Comparison of ENCODE assay signal across 8 mouse cellular contexts in genomic region chr14:55900414-55900755, GRCm38 (mm10). TPM values are rescaled to one million over a fixed set of nuclear protein-coding genes. Genes with fewer than 3 reads are reported as not detected.
DNase-seq lines count a peak whose midpoint lies in the region; ATAC-seq and TF ChIP-seq lines count a peak whose summit lies in the region.

No protein-coding gene starts in this region.

- no peak for DNase-seq in kidney, postnatal 0 days (ENCODE audit: low spot score)
- no peak for DNase-seq in kidney, postnatal 4 days
- DNase-seq in intestine, embryonic 14.5 days (ENCODE audit: low spot score), result peak; percentile 87
- no peak for DNase-seq in layer of hippocampus, adult 11-12 months (ENCODE audit: low spot score)
- no peak for DNase-seq in ovary, postnatal 10 days (ENCODE audit: low spot score)
- no peak for DNase-seq in gastrocnemius, postnatal 14 days

- no peaks in the 10 kb centered on the region for H3K79me2 ChIP-seq in myocyte (ENCODE audit: control insufficient read depth, insufficient read depth)

- peak overlapping the region; percentile 49 for H3K4me3 ChIP-seq in kidney, postnatal 0 days (replicated peaks; ENCODE audit: low read depth, low read length)
- peak overlapping the region; percentile 47 for H3K4me3 ChIP-seq in embryonic facial prominence, embryonic 13.5 days
- H3K4me3 ChIP-seq in intestine, embryonic 14.5 days (ENCODE audit: low read depth, low read length), result peak overlapping the region; percentile 47
- H3K4me3 ChIP-seq in myocyte, result no peak overlapping the region

- peaks cover 14% of the 10 kb centered on the region; the same call in 1 of the 2 replicates for H3K36me3 ChIP-seq in kidney, postnatal 0 days (ENCODE audit: insufficient read depth, low read length)
- peaks cover 32% of the 10 kb centered on the region for H3K36me3 ChIP-seq in embryonic facial prominence, embryonic 13.5 days
- peaks cover 35% of the 10 kb centered on the region for H3K36me3 ChIP-seq in intestine, embryonic 14.5 days (ENCODE audit: control insufficient read depth, insufficient read depth, low read length)
- peaks cover 15% of the 10 kb centered on the region for H3K36me3 ChIP-seq in myocyte (ENCODE audit: control insufficient read depth, insufficient read depth)

- TF ChIP-seq POLR2A in myocyte (IDR thresholded peaks at IDR 0.05; ENCODE audit: insufficient read length, low read depth), result no peak

- peak; percentile 34; the same call in 1 of the 2 replicates for ATAC-seq in kidney, postnatal 0 days (replicated peaks; ENCODE audit: low FRiP score, low read depth)
- ATAC-seq in embryonic facial prominence, embryonic 13.5 days (ENCODE audit: insufficient number of reproducible peaks, insufficient read depth, low FRiP score, low TSS enrichment, low read depth), result no peak
- ATAC-seq in intestine, embryonic 14.5 days (replicated peaks; ENCODE audit: low FRiP score, low TSS enrichment, low read depth), result peak; percentile 25; the same call in 1 of the 2 replicates

- H3K4me1 ChIP-seq in kidney, postnatal 0 days (replicated peaks; ENCODE audit: insufficient read depth, low read length), result 0 out of 2 replicates have a peak, but pooled peaks cover 4% of the 10 kb centered on the region
- H3K4me1 ChIP-seq in embryonic facial prominence, embryonic 13.5 days, result peaks cover 20% of the 10 kb centered on the region
- H3K4me1 ChIP-seq in intestine, embryonic 14.5 days (replicated peaks; ENCODE audit: control insufficient read depth, insufficient read depth, low read length), result peaks cover 9% of the 10 kb centered on the region

- no peaks in the 10 kb centered on the region for H3K9me3 ChIP-seq in kidney, postnatal 0 days (replicated peaks; ENCODE audit: low read length)
- no peaks in the 10 kb centered on the region for H3K9me3 ChIP-seq in embryonic facial prominence, embryonic 13.5 days
- no peaks in the 10 kb centered on the region for H3K9me3 ChIP-seq in intestine, embryonic 14.5 days (ENCODE audit: control insufficient read depth, low read length)

- no peak for TF ChIP-seq CTCF in kidney, postnatal 0 days (IDR thresholded peaks at IDR 0.05; ENCODE audit: low read depth)

- no peak overlapping the region for H3ac ChIP-seq in myocyte (ENCODE audit: control insufficient read depth, insufficient read length)

- peak overlapping the region; percentile 83 for H3K9ac ChIP-seq in kidney, postnatal 0 days (ENCODE audit: low read depth, low read length)
- peak overlapping the region; percentile 77 for H3K9ac ChIP-seq in embryonic facial prominence, embryonic 13.5 days
- peak overlapping the region; percentile 61 for H3K9ac ChIP-seq in intestine, embryonic 14.5 days (ENCODE audit: low read length)

- H3K27ac ChIP-seq in kidney, postnatal 0 days, result peak overlapping the region; percentile 90
- H3K27ac ChIP-seq in embryonic facial prominence, embryonic 13.5 days, result peak overlapping the region; percentile 73
- H3K27ac ChIP-seq in intestine, embryonic 14.5 days (ENCODE audit: low read depth), result peak overlapping the region; percentile 79

- intact Hi-C loops in gastrocnemius, postnatal 14 days (cut with DNase I; ENCODE audit: low total_unique reads), result no loop called here

- 4% methylated on average over 12 of the region's 12 CpGs for WGBS in kidney, postnatal 0 days
- 5% methylated on average over 12 of the region's 12 CpGs for WGBS in embryonic facial prominence, embryonic 13.5 days
- 4% methylated on average over 12 of the region's 12 CpGs for WGBS in intestine, embryonic 14.5 days

- peak overlapping the region; percentile 87 for H3K4me2 ChIP-seq in kidney, postnatal 0 days (ENCODE audit: low read length)
- H3K4me2 ChIP-seq in embryonic facial prominence, embryonic 13.5 days, result peak overlapping the region; percentile 74
- peak overlapping the region; percentile 95 for H3K4me2 ChIP-seq in intestine, embryonic 14.5 days (ENCODE audit: low read length)
- H3K4me2 ChIP-seq in myocyte (ENCODE audit: low read depth), result peak overlapping the region; percentile 42

- H3K27me3 ChIP-seq in kidney, postnatal 0 days (ENCODE audit: insufficient read depth, low read length), result no peaks in the 10 kb centered on the region
- H3K27me3 ChIP-seq in embryonic facial prominence, embryonic 13.5 days, result no peaks in the 10 kb centered on the region
- H3K27me3 ChIP-seq in intestine, embryonic 14.5 days (replicated peaks; ENCODE audit: control insufficient read depth, insufficient read depth, low read length), result no peaks in the 10 kb centered on the region
- no peaks in the 10 kb centered on the region for H3K27me3 ChIP-seq in myocyte (ENCODE audit: control insufficient read depth, insufficient read depth, insufficient read length)

TF ChIP-seq in myocyte, 11 proteins besides CTCF, POLR2A, EP300 and RAD21:
- TF ChIP-seq REST (IDR thresholded peaks at IDR 0.05; ENCODE audit: insufficient read depth, insufficient read length) (no peak), CEBPB (IDR thresholded peaks at IDR 0.05; ENCODE audit: insufficient read depth, poor library complexity, severe bottlenecking) (no peak), MYOG (IDR thresholded peaks at IDR 0.05; ENCODE audit: control insufficient read depth in 1 of 3, insufficient read depth in 1 of 3, insufficient read length in 2 of 3, low read depth in 2 of 3) (no peak), MAX (IDR thresholded peaks at IDR 0.05; ENCODE audit: low read depth) (no peak), USF1 (IDR thresholded peaks at IDR 0.05; ENCODE audit: low read depth) (no peak), POLR2AphosphoS2 (IDR thresholded peaks at IDR 0.05; ENCODE audit: insufficient read length, low read depth) (no peak), TCF12 (IDR thresholded peaks at IDR 0.05; ENCODE audit: insufficient read depth, poor library complexity, severe bottlenecking) (no peak), SRF (IDR thresholded peaks at IDR 0.05; ENCODE audit: control insufficient read depth, insufficient read length, low read depth) (no peak), E2F4 (IDR thresholded peaks at IDR 0.05; ENCODE audit: insufficient read depth) (no peak), MYOD1 (IDR thresholded peaks at IDR 0.05; ENCODE audit: control insufficient read depth in 1 of 3, insufficient read length in 2 of 3, low read depth in 2 of 3) (no peak)

RNA-seq across cellular contexts. Expression of gene Sdr39u1, which starts 0.3 kb away (rescaled TPM):
- 85.3 and 86.0 TPM in 2 replicates for polyA plus RNA-seq in kidney, postnatal 0 days (2015; fragmentation: Nextera tagmentation; extraction: Ambion mirVana)
- polyA plus RNA-seq in embryonic facial prominence, embryonic 13.5 days (2015; fragmentation: Nextera tagmentation; extraction: Ambion mirVana), result 79.8 and 85.5 TPM in 2 replicates
- polyA plus RNA-seq in intestine, embryonic 14.5 days (2014; fragmentation: Nextera tagmentation; extraction: Ambion mirVana), result 66.2 and 70.4 TPM in 2 replicates
- polyA plus RNA-seq in myocyte (2012; fragmentation: generic; extraction: Trizol), result 2.4 TPM
- 10 to 100 TPM; 82.6 to 85.7 TPM for total RNA-seq in gastrocnemius, postnatal 14 days (2021)

RNA-seq across cellular contexts. Expression of gene Khnyn, which starts 15.6 kb away (rescaled TPM):
- polyA plus RNA-seq in kidney, postnatal 0 days (2015; fragmentation: Nextera tagmentation; extraction: Ambion mirVana), result 8.1 and 9.8 TPM in 2 replicates
- polyA plus RNA-seq in embryonic facial prominence, embryonic 13.5 days (2015; fragmentation: Nextera tagmentation; extraction: Ambion mirVana), result 21.0 and 22.0 TPM in 2 replicates
- 10.4 and 11.2 TPM in 2 replicates for polyA plus RNA-seq in intestine, embryonic 14.5 days (2014; fragmentation: Nextera tagmentation; extraction: Ambion mirVana)
- polyA plus RNA-seq in myocyte (2012; fragmentation: generic; extraction: Trizol), result 10.0 TPM
- total RNA-seq in gastrocnemius, postnatal 14 days (2021), result 1 to 10 TPM; 7.1 to 8.2 TPM

RNA-seq across cellular contexts. Expression of gene Cbln3, which starts 16.2 kb away (rescaled TPM):
- 0.20 and 0.28 TPM in 2 replicates for polyA plus RNA-seq in kidney, postnatal 0 days (2015; fragmentation: Nextera tagmentation; extraction: Ambion mirVana)
- 0.28 and 0.30 TPM in 2 replicates for polyA plus RNA-seq in embryonic facial prominence, embryonic 13.5 days (2015; fragmentation: Nextera tagmentation; extraction: Ambion mirVana)
- 0.18 and 0.23 TPM in 2 replicates for polyA plus RNA-seq in intestine, embryonic 14.5 days (2014; fragmentation: Nextera tagmentation; extraction: Ambion mirVana)
- 0.28 TPM for polyA plus RNA-seq in myocyte (2012; fragmentation: generic; extraction: Trizol)
- total RNA-seq in gastrocnemius, postnatal 14 days (2021), result under 1 TPM; 0.11 to 0.12 TPM

RNA-seq across cellular contexts. Expression of gene Cma1, which starts 44.1 kb away (rescaled TPM):
- 1.8 and 5.8 TPM in 2 replicates for polyA plus RNA-seq in kidney, postnatal 0 days (2015; fragmentation: Nextera tagmentation; extraction: Ambion mirVana)
- polyA plus RNA-seq in embryonic facial prominence, embryonic 13.5 days (2015; fragmentation: Nextera tagmentation; extraction: Ambion mirVana), result 12.4 and 28.3 TPM in 2 replicates
- 0.95 and 1.1 TPM in 2 replicates for polyA plus RNA-seq in intestine, embryonic 14.5 days (2014; fragmentation: Nextera tagmentation; extraction: Ambion mirVana)
- 3.0 TPM for polyA plus RNA-seq in myocyte (2012; fragmentation: generic; extraction: Trizol)
- 1 to 10 TPM; 7.6 to 9.9 TPM for total RNA-seq in gastrocnemius, postnatal 14 days (2021)

RNA-seq across cellular contexts. Expression of gene Nynrin, which starts 46.6 kb away (rescaled TPM):
- 8.4 and 8.9 TPM in 2 replicates for polyA plus RNA-seq in kidney, postnatal 0 days (2015; fragmentation: Nextera tagmentation; extraction: Ambion mirVana)
- 27.8 and 28.1 TPM in 2 replicates for polyA plus RNA-seq in embryonic facial prominence, embryonic 13.5 days (2015; fragmentation: Nextera tagmentation; extraction: Ambion mirVana)
- 15.9 and 18.6 TPM in 2 replicates for polyA plus RNA-seq in intestine, embryonic 14.5 days (2014; fragmentation: Nextera tagmentation; extraction: Ambion mirVana)
- polyA plus RNA-seq in myocyte (2012; fragmentation: generic; extraction: Trizol), result 0.12 TPM
- total RNA-seq in gastrocnemius, postnatal 14 days (2021), result 1 to 10 TPM; 7.2 to 7.5 TPM

Comparison
In these comparisons a context has a peak if more than half of its experiments do, and no peak if none do; other contexts are left out.
1. H3K4me2 ChIP-seq: peak in every context shown above with its lines; median percentile 95 in intestine, embryonic 14.5 days; 87 in kidney, postnatal 0 days; 74 in embryonic facial prominence, embryonic 13.5 days; 42 in myocyte.
2. RNA of gene Sdr39u1, which starts 0.3 kb away (polyA plus RNA-seq): 85.3 to 86.0 TPM in kidney, postnatal 0 days, 79.8 to 85.5 TPM in embryonic facial prominence, embryonic 13.5 days and 66.2 to 70.4 TPM in intestine, embryonic 14.5 days; 2.4 TPM in myocyte (single experiment); every median in the first group is over 10 times any median in the second.
3. Peak in every context shown above with its lines, with median percentiles within 50 percentile points of each other: H3K27ac ChIP-seq and H3K9ac ChIP-seq.